Mouse (Mus musculus) megakaryocyte, embryonic 14.5 days (primary cell): ENCODE measurements around the gene Mis12.

Source experiments
- FLI1 ChIP-seq: IDR thresholded peaks from 2 replicates; pipeline ENCODE4 v1.6.1; 2012; ENCODE audit warnings: low read length, inconsistent platforms, mixed read lengths
- GATA1 ChIP-seq: IDR thresholded peaks from 3 replicates; pipeline ENCODE4 v1.6.1; 2012; ENCODE audit warnings: mixed read lengths, low read length, inconsistent platforms, borderline replicate concordance

DNA sequence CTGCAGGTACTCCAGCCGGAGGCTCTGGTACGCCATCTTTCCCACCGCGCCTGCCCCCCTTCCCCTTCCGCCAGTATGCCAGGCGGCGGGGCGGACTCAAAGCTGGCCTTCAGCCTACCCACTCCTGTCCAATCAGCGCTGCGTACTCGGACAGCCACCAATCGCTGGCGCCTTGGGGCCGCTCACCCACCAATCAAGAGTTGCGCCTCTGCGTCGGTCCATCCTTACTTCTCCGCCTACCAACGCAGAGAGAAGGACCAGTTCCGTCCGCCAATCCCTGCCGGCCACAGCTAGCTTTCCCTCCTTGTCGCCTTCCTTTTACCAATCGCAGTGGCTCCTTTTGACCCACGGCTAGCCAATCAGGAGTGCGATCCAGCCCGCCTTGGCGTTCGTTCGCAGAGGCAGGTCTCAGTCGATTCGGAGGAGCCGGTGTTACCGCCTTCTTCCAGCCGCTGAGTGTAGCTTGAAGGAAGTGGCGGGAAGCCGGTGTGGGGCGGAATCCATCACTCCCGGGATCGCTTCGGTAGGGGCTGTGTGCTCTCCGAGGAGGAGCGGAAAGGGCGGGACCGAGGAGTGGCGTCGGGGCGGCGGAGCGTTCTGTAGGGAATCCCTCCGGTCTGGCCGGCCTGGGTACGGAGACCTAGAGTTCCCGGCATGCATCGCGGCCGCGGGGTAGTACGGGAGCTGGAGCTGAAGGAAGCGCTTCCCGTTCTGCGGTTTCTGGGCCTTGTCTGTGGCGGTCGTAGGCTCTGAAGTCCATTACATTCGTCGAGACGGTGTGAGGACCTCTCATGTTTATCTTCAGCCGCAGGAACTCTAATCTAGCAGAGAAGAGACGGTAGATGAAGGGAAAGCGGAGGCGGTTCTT, at the start of gene Mis12, which contains the start of gene Derl2:
- TF ChIP-seq GATA1 (no peak), FLI1 (peak; percentile 61; the same call in 1 of the 2 replicates)
